Mouse (Mus musculus): ENCODE data around the gene Tns1. TPM values are rescaled to one million over a fixed set of nuclear protein-coding genes. Genes with fewer than 3 reads are reported as not detected.

Tns1 gene
- polyA plus RNA-seq, 1 experiment from 2014 or later, result 65.4 TPM

DNA sequence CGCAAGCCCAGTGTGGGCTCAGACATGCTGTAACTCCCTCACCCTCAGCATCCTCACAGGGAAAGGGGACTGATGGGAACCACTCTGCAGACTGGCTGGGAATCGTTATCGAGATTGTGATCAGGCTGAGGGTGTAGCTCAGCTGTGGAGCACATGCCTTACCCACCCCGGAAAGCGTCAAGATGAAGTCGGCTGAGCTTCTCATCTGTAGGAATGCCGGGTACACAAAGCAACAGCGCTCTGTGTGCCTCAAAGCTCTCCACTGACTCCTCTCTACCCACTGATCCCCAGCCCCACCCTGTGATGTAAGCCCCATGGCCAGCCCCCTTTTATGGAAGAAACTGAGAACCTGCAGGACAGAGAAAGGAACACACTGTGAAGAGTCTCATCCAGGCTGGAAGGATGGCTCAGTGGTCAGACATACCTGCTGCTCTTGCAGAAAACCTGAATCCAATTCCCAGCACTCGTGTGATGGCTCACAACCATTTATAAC, 97.5 kb downstream of the Tns1 start:
- 54% methylated on average over 9 of the region's 9 CpGs for WGBS
- Histone ChIP-seq H3K36me3 (ENCODE audit: insufficient read depth, low read length) (no peaks in the 10 kb centered on the region; the same call in 1 of the 2 replicates), H3K9ac (ENCODE audit: low read depth, low read length) (no peak overlapping the region), H3K27ac (peak overlapping the region; percentile 90), H3K27me3 (ENCODE audit: insufficient read depth, low read length) (no peaks in the 10 kb centered on the region), H3K4me1 (replicated peaks; ENCODE audit: insufficient read depth, low read length) (peaks cover 76% of the 10 kb centered on the region), H3K4me2 (ENCODE audit: low read length) (0 out of 2 replicates have a peak overlapping the region, but pooled peaks have one; percentile 0), H3K9me3 (replicated peaks; ENCODE audit: low read length) (no peaks in the 10 kb centered on the region), H3K4me3 (replicated peaks; ENCODE audit: low read depth, low read length) (no peak overlapping the region)
- no peak for TF ChIP-seq CTCF (IDR thresholded peaks at IDR 0.05; ENCODE audit: low read depth)
- DNase-seq (ENCODE audit: low spot score) (no peak), ATAC-seq (replicated peaks; ENCODE audit: low FRiP score, low read depth) (no peak)

DNA sequence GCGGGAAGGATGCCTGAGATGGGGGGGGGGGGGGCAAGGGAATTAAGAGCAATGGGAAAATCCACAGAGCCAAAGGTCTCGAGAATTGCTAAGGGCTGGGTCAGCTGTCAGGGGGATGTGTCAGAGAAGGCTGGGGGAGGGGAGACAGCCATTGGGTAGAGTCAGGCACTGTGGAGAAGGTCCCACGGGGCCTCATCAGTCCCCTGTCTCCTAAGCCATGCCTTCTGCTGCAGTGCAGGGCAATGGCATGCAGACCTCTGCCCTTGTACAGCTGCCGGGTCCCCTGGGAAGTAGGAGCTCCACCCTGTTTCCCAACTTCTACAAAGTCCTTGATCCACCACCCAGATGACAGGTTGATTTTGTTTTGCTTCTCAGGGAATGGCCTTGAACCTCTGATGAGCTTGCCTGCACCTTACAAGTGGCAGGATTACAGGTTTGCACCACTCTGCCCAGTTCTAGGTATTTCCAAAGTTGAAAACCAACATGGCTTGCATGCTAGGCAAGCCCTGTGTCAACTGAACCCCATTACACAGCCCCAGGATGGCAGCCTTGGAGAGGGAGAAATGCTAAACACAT, 98.5 kb downstream of the Tns1 start:
- ATAC-seq (replicated peaks; ENCODE audit: low FRiP score, low read depth), result no peak
- Histone ChIP-seq H3K27ac (peak overlapping the region; percentile 90), H3K27me3 (ENCODE audit: insufficient read depth, low read length) (no peaks in the 10 kb centered on the region), H3K9me3 (replicated peaks; ENCODE audit: low read length) (no peaks in the 10 kb centered on the region), H3K4me2 (ENCODE audit: low read length) (0 out of 2 replicates have a peak overlapping the region, but pooled peaks have one; percentile 1), H3K36me3 (ENCODE audit: insufficient read depth, low read length) (no peaks in the 10 kb centered on the region; the same call in 1 of the 2 replicates), H3K4me3 (replicated peaks; ENCODE audit: low read depth, low read length) (no peak overlapping the region), H3K4me1 (replicated peaks; ENCODE audit: insufficient read depth, low read length) (peaks cover 67% of the 10 kb centered on the region), H3K9ac (ENCODE audit: low read depth, low read length) (no peak overlapping the region)
- TF ChIP-seq CTCF (IDR thresholded peaks at IDR 0.05; ENCODE audit: low read depth), result no peak
- DNase-seq (ENCODE audit: low spot score), result peak; percentile 44
- WGBS, result 30% methylated on average over 4 of the region's 4 CpGs

DNA sequence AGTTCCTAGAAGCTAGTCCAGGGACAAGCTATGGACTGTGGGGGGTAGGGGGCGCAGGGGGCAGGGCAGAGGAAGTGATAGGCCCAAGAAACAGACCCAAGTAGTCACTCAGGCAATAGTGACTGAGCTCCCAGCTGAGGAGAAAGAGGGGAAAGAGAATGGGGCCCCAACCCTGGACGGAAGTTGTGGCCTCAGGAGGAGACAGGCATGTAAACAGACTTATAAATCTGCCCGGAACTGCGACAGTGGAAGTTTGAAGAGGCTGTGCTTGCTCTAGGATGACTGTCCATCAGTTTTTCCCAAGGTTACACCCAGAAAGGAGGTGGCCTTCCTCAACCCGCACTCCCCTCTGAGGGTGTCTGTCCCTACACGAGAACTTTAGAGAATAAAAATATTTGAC, 99.0 kb downstream of the Tns1 start:
- ATAC-seq (replicated peaks; ENCODE audit: low FRiP score, low read depth) (0 out of 2 replicates have a peak, but pooled peaks have one; percentile 22), DNase-seq (ENCODE audit: low spot score) (peak; percentile 80)
- Histone ChIP-seq H3K9ac (ENCODE audit: low read depth, low read length) (no peak overlapping the region), H3K27me3 (ENCODE audit: insufficient read depth, low read length) (no peaks in the 10 kb centered on the region), H3K4me3 (replicated peaks; ENCODE audit: low read depth, low read length) (no peak overlapping the region), H3K4me1 (replicated peaks; ENCODE audit: insufficient read depth, low read length) (peaks cover 64% of the 10 kb centered on the region), H3K27ac (peak overlapping the region; percentile 90), H3K4me2 (ENCODE audit: low read length) (peak overlapping the region; percentile 30), H3K9me3 (replicated peaks; ENCODE audit: low read length) (no peaks in the 10 kb centered on the region), H3K36me3 (ENCODE audit: insufficient read depth, low read length) (no peaks in the 10 kb centered on the region; the same call in 1 of the 2 replicates)
- TF ChIP-seq CTCF (IDR thresholded peaks at IDR 0.05; ENCODE audit: low read depth), result no peak
- 30% methylated on average over 6 of the region's 6 CpGs for WGBS

DNA sequence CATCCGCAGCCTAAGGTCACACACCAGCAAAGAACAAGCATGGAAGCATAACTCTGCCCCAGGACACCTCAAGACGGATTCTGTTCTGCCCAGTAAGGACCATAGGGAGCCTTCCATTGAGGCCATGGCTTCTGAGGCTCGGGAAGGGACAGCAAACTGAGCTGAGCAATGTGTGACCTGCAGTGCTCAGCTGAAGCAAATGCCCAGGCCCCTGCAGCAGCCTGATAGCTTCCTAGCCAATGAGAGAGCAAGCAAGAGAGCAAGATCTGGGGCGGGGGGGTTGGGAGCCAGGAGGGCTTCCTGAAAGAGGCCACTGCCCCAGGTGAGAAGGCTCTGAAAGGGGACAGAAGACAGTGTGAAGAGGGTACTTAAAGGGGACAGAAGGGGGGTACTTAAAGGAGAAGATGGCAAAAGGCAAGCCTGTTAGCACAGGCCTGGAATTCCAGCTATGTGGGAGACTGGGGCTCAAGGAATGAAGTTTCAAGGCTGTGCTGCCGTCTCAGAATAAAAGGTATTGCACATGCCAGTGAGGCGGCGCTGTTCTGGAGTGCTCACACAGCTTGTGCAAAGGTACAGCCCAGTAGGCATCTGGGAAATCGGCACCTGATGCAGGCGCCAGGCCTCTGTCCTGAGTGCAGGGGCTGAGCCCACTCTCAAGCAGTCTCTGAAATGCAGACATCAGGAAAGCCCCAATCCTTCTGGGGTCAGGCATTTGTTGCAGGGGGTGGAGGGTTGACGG, 99.6 kb downstream of the Tns1 start:
- Histone ChIP-seq H3K4me2 (ENCODE audit: low read length) (peak overlapping the region; percentile 30), H3K4me3 (replicated peaks; ENCODE audit: low read depth, low read length) (no peak overlapping the region), H3K27ac (peak overlapping the region; percentile 90), H3K9me3 (replicated peaks; ENCODE audit: low read length) (no peaks in the 10 kb centered on the region), H3K4me1 (replicated peaks; ENCODE audit: insufficient read depth, low read length) (peaks cover 58% of the 10 kb centered on the region), H3K9ac (ENCODE audit: low read depth, low read length) (no peak overlapping the region), H3K36me3 (ENCODE audit: insufficient read depth, low read length) (no peaks in the 10 kb centered on the region; the same call in 1 of the 2 replicates), H3K27me3 (ENCODE audit: insufficient read depth, low read length) (no peaks in the 10 kb centered on the region)
- WGBS, result 42% methylated on average over 10 of the region's 10 CpGs
- no peak for DNase-seq (ENCODE audit: low spot score)
- peak; percentile 30; the same call in 1 of the 2 replicates for TF ChIP-seq CTCF (IDR thresholded peaks at IDR 0.05; ENCODE audit: low read depth)
- no peak for ATAC-seq (replicated peaks; ENCODE audit: low FRiP score, low read depth)

DNA sequence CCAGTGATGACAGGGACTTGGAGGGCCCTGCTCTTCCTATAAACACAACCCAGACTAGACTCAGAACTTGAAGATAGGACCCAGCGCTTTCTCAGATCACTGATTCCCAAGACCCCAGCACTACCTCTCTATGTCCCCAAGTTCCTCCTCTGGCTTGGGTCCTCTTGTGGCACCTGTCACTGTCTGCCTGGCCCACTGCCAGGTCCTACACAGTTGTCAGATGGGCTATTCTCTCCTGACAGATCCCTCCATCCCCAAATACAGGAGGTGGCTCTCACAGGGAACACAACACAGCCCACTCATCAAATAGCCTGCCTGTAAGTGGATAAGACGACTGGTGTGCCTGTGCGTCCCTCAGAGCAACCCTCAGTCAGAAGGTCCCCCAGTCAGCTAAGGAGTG, 101.3 kb downstream of the Tns1 start:
- 90% methylated on average over 3 of the region's 3 CpGs for WGBS
- no peak overlapping the region for H3K9ac ChIP-seq (ENCODE audit: low read depth, low read length)
- H3K4me1 ChIP-seq (replicated peaks; ENCODE audit: insufficient read depth, low read length), result peaks cover 42% of the 10 kb centered on the region
- no peak overlapping the region for H3K4me3 ChIP-seq (replicated peaks; ENCODE audit: low read depth, low read length)
- ATAC-seq (replicated peaks; ENCODE audit: low FRiP score, low read depth) (no peak), DNase-seq (ENCODE audit: low spot score) (no peak)
- no peaks in the 10 kb centered on the region for H3K9me3 ChIP-seq (replicated peaks; ENCODE audit: low read length)
- no peaks in the 10 kb centered on the region; the same call in 1 of the 2 replicates for H3K36me3 ChIP-seq (ENCODE audit: insufficient read depth, low read length)
- H3K27ac ChIP-seq, result no peak overlapping the region
- H3K27me3 ChIP-seq (ENCODE audit: insufficient read depth, low read length), result no peaks in the 10 kb centered on the region
- TF ChIP-seq CTCF (IDR thresholded peaks at IDR 0.05; ENCODE audit: low read depth), result no peak
- H3K4me2 ChIP-seq (ENCODE audit: low read length), result no peak overlapping the region

DNA sequence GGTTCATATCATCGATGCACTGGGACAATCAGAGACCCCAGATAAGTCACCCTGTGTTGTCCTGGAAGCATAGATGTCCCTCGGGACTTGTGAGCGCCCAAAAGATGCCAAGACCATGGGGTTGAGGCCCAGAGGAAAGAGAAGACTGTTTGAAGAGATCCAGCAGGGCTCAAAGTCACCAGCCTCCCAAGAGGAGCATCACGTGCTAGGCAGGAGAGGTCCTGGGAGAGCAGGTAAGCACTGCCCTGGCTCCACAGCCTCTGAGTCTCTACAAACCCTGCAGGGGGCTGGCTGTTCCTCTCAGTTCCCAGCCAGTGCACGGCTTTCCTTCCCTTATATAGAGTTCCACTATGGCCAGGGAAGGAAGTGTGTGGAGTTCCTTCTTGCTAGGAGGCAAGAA, 101.7 kb downstream of the Tns1 start:
- Histone ChIP-seq H3K9me3 (replicated peaks; ENCODE audit: low read length) (no peaks in the 10 kb centered on the region), H3K9ac (ENCODE audit: low read depth, low read length) (no peak overlapping the region), H3K27ac (no peak overlapping the region), H3K27me3 (ENCODE audit: insufficient read depth, low read length) (no peaks in the 10 kb centered on the region), H3K4me1 (replicated peaks; ENCODE audit: insufficient read depth, low read length) (peaks cover 37% of the 10 kb centered on the region), H3K4me2 (ENCODE audit: low read length) (no peak overlapping the region), H3K36me3 (ENCODE audit: insufficient read depth, low read length) (no peaks in the 10 kb centered on the region; the same call in 1 of the 2 replicates), H3K4me3 (replicated peaks; ENCODE audit: low read depth, low read length) (no peak overlapping the region)
- DNase-seq (ENCODE audit: low spot score) (no peak), ATAC-seq (replicated peaks; ENCODE audit: low FRiP score, low read depth) (no peak)
- TF ChIP-seq CTCF (IDR thresholded peaks at IDR 0.05; ENCODE audit: low read depth), result no peak
- WGBS, result 86% methylated on average over 5 of the region's 5 CpGs

Data from kidney, postnatal 0 days (tissue).